Comparison of ENCODE assay signal across 9 mouse cellular contexts in the genomic region with DNA sequence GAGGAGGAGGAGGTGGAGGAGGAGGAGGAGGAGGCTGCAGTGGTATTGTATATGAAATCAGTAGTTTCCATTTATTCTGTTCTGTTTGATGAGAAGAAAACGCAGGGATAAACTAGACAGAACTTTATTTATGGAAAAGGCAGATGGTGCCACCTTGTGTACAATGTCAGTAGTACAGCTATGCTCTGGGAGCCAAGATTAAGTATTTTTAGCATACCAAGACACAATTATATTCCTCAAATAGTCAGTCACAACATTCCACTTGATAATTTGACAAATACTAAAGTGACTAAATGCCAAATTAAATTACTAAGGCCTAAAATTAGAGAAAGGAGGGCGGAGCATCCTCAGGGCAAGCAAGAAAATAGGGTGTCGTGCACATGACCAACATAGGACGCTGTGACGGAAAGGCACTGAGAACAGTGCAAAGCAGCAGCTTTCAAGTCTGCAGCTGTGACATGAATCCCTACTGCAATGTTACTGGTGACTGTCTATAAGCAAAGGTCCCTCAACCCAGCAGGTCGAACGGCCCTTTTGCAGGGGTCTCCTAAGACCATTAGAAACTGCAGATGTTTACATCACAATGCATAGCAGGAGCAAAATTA.
DNase-seq lines count a peak whose midpoint lies in the region; ATAC-seq lines count a peak whose summit lies in the region.
"Had no signal": no experiment of that assay in that cellular context is flagged by ENCODE, and none has a peak within 500 bp of the region (broad histone marks: within the 10 kb centered on the region; RNA-seq: fewer than 3 reads in every experiment).

No protein-coding gene starts in this region.

- no peak overlapping the region for H3K9ac ChIP-seq in forebrain, embryonic 13.5 days
- no peak overlapping the region for H3K9ac ChIP-seq in heart, embryonic 12.5 days
- H3K9ac ChIP-seq: stomach, embryonic 15.5 days had no signal

- WGBS in forebrain, embryonic 13.5 days, result 78% methylated on average over 7 of the region's 7 CpGs
- 82% methylated on average over 7 of the region's 7 CpGs for WGBS in forebrain, embryonic 10.5 days
- 74% methylated on average over 7 of the region's 7 CpGs for WGBS in heart, embryonic 12.5 days

- no peak overlapping the region for H3K27ac ChIP-seq in forebrain, embryonic 13.5 days
- H3K27ac ChIP-seq in forebrain, embryonic 10.5 days, result no peak overlapping the region
- H3K27ac ChIP-seq in heart, embryonic 12.5 days (ENCODE audit: poor library complexity, severe bottlenecking), result peak overlapping the region; percentile 30; the same call in 1 of the 2 replicates
- H3K27ac ChIP-seq: stomach, embryonic 15.5 days had no signal

- no peak for DNase-seq in forebrain, embryonic 10.5 days (ENCODE audit: extremely low spot score, low spot score)
- DNase-seq in 3T3-L1 (ENCODE audit: low read depth, low spot score), result peak; percentile 78
- peak; percentile 67 for DNase-seq in adipocyte (ENCODE audit: low spot score)
- peak; percentile 33 for DNase-seq in layer of hippocampus, adult 9-11 months
- peak; percentile 66 for DNase-seq in retina, postnatal 1 day
- no peak for DNase-seq in ovary, postnatal 36 days (ENCODE audit: low spot score)

- peak; percentile 46 for ATAC-seq in forebrain, embryonic 13.5 days
- no peak for ATAC-seq in heart, embryonic 12.5 days (ENCODE audit: insufficient number of reproducible peaks, low FRiP score)

- no peak overlapping the region for H3K4me2 ChIP-seq in forebrain, embryonic 13.5 days
- H3K4me2 ChIP-seq in heart, embryonic 12.5 days, result no peak overlapping the region
- H3K4me2 ChIP-seq: stomach, embryonic 15.5 days had no signal

- H3K4me1 ChIP-seq in forebrain, embryonic 13.5 days, result no peaks in the 10 kb centered on the region
- H3K4me1 ChIP-seq in forebrain, embryonic 10.5 days, result no peaks in the 10 kb centered on the region
- peaks cover 51% of the 10 kb centered on the region for H3K4me1 ChIP-seq in heart, embryonic 12.5 days (replicated peaks)
- H3K4me1 ChIP-seq: stomach, embryonic 15.5 days had no signal

- H3K27me3 ChIP-seq in forebrain, embryonic 13.5 days, result no peaks in the 10 kb centered on the region
- no peaks in the 10 kb centered on the region for H3K27me3 ChIP-seq in forebrain, embryonic 10.5 days (ENCODE audit: poor library complexity, severe bottlenecking)
- no peaks in the 10 kb centered on the region for H3K27me3 ChIP-seq in heart, embryonic 12.5 days (replicated peaks)
- H3K27me3 ChIP-seq: stomach, embryonic 15.5 days had no signal

- no peak overlapping the region for H3K4me3 ChIP-seq in forebrain, embryonic 13.5 days
- H3K4me3 ChIP-seq in forebrain, embryonic 10.5 days, result no peak overlapping the region
- H3K4me3 ChIP-seq in heart, embryonic 12.5 days, result no peak overlapping the region
- H3K4me3 ChIP-seq: stomach, embryonic 15.5 days had no signal

- H3K36me3 ChIP-seq in forebrain, embryonic 13.5 days (ENCODE audit: poor library complexity, severe bottlenecking), result 0 out of 2 replicates have a peak, but pooled peaks cover 5% of the 10 kb centered on the region
- peaks cover 65% of the 10 kb centered on the region for H3K36me3 ChIP-seq in forebrain, embryonic 10.5 days (replicated peaks)
- peaks cover 73% of the 10 kb centered on the region for H3K36me3 ChIP-seq in heart, embryonic 12.5 days

- no peaks in the 10 kb centered on the region for H3K9me3 ChIP-seq in forebrain, embryonic 13.5 days (replicated peaks)
- H3K9me3 ChIP-seq in forebrain, embryonic 10.5 days, result no peaks in the 10 kb centered on the region
- H3K9me3 ChIP-seq in heart, embryonic 12.5 days (replicated peaks), result no peaks in the 10 kb centered on the region
- H3K9me3 ChIP-seq: stomach, embryonic 15.5 days had no signal

Comparison
In these comparisons a context has a peak if more than half of its experiments do, and no peak if none do; other contexts are left out.
1. DNase-seq: peak in 3T3-L1 (single experiment), adipocyte (single experiment), layer of hippocampus, adult 9-11 months (single experiment) and retina, postnatal 1 day (single experiment); none in forebrain, embryonic 10.5 days (single experiment) and ovary, postnatal 36 days (single experiment).